In the genomic region with DNA sequence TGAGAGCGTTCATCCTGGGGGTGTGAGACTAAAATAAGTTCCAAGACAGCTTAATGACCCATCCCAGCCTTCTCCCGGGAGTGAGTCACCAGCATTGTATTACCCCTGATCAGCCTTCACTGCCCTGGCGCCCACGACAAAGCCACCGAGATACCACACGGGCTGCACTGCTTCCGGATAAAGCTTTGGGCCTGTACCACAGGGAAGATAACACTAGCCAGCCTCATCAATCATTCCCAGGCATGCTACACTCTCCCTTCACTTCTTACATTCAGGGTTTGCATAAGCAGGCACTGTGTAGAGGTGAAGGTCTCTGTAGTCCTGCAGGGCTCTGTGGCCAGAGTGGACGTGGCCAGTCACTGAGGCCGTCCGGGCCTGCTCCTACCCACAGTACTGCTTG, we compare ENCODE assay signal across 12 mouse cellular contexts. TPM values are rescaled to one million over a fixed set of nuclear protein-coding genes. Genes with fewer than 3 reads are reported as not detected.
DNase-seq lines count a peak whose midpoint lies in the region; ATAC-seq lines count a peak whose summit lies in the region.
"Had no signal": no experiment of that assay in that cellular context is flagged by ENCODE, and none has a peak within 500 bp of the region (broad histone marks: within the 10 kb centered on the region; RNA-seq: fewer than 3 reads in every experiment).

No protein-coding gene starts in this region.

- no peak overlapping the region for H3K4me3 ChIP-seq in kidney, embryonic 15.5 days (replicated peaks)
- no peak overlapping the region for H3K4me3 ChIP-seq in intestine, embryonic 16.5 days (ENCODE audit: low read length)
- H3K4me3 ChIP-seq in stomach, embryonic 15.5 days (replicated peaks): no peak overlapping the region
- H3K4me3 ChIP-seq: embryonic facial prominence, embryonic 15.5 days; lung, embryonic 15.5 days had no signal

- 35% methylated on average over 10 of the region's 10 CpGs for WGBS in kidney, embryonic 15.5 days
- WGBS in intestine, embryonic 16.5 days: 54% methylated on average over 10 of the region's 10 CpGs
- 34% methylated on average over 10 of the region's 10 CpGs for WGBS in stomach, embryonic 15.5 days

- ATAC-seq in kidney, embryonic 15.5 days (replicated peaks; ENCODE audit: low FRiP score): peak; percentile 87
- peak; percentile 41; the same call in 1 of the 2 replicates for ATAC-seq in intestine, embryonic 16.5 days
- ATAC-seq in stomach, embryonic 15.5 days (ENCODE audit: insufficient read depth, low FRiP score, low read depth): peak; percentile 40; the same call in 1 of the 2 replicates
- ATAC-seq: inflammation-experienced regulatory T-cells, adult 6 months had no signal

- H3K4me2 ChIP-seq in kidney, embryonic 15.5 days: no peak overlapping the region
- no peak overlapping the region for H3K4me2 ChIP-seq in intestine, embryonic 16.5 days (ENCODE audit: low read depth, low read length)
- H3K4me2 ChIP-seq in stomach, embryonic 15.5 days: no peak overlapping the region
- H3K4me2 ChIP-seq: embryonic facial prominence, embryonic 15.5 days; lung, embryonic 15.5 days had no signal

- no peaks in the 10 kb centered on the region for H3K36me3 ChIP-seq in kidney, embryonic 15.5 days
- H3K36me3 ChIP-seq in intestine, embryonic 16.5 days (ENCODE audit: control insufficient read depth, insufficient read depth, low read length): no peaks in the 10 kb centered on the region
- no peaks in the 10 kb centered on the region for H3K36me3 ChIP-seq in stomach, embryonic 15.5 days
- H3K36me3 ChIP-seq: embryonic facial prominence, embryonic 15.5 days; lung, embryonic 15.5 days had no signal

- no peak overlapping the region for H3K9ac ChIP-seq in kidney, embryonic 15.5 days
- no peak overlapping the region for H3K9ac ChIP-seq in intestine, embryonic 16.5 days (ENCODE audit: low read depth, low read length)
- no peak overlapping the region for H3K9ac ChIP-seq in stomach, embryonic 15.5 days
- H3K9ac ChIP-seq: embryonic facial prominence, embryonic 15.5 days; lung, embryonic 15.5 days had no signal

- H3K4me1 ChIP-seq in kidney, embryonic 15.5 days: peaks cover 15% of the 10 kb centered on the region; the same call in 1 of the 2 replicates
- no peaks in the 10 kb centered on the region for H3K4me1 ChIP-seq in intestine, embryonic 16.5 days (ENCODE audit: control insufficient read depth, insufficient read depth, low read length)
- no peaks in the 10 kb centered on the region for H3K4me1 ChIP-seq in stomach, embryonic 15.5 days
- H3K4me1 ChIP-seq: embryonic facial prominence, embryonic 15.5 days; lung, embryonic 15.5 days had no signal

- peak overlapping the region; percentile 72 for H3K27ac ChIP-seq in kidney, embryonic 15.5 days
- H3K27ac ChIP-seq in intestine, embryonic 16.5 days (ENCODE audit: low read length): no peak overlapping the region
- 0 out of 2 replicates have a peak overlapping the region, but pooled peaks have one; percentile 48 for H3K27ac ChIP-seq in stomach, embryonic 15.5 days
- H3K27ac ChIP-seq: embryonic facial prominence, embryonic 15.5 days; lung, embryonic 15.5 days had no signal

- H3K9me3 ChIP-seq in kidney, embryonic 15.5 days (replicated peaks): no peaks in the 10 kb centered on the region
- no peaks in the 10 kb centered on the region for H3K9me3 ChIP-seq in intestine, embryonic 16.5 days (ENCODE audit: control insufficient read depth, low read length)
- H3K9me3 ChIP-seq in stomach, embryonic 15.5 days: no peaks in the 10 kb centered on the region
- H3K9me3 ChIP-seq: embryonic facial prominence, embryonic 15.5 days; lung, embryonic 15.5 days had no signal

- no peak for DNase-seq in kidney, postnatal 36 days
- DNase-seq in adrenal gland, postnatal 10 days: peak; percentile 46
- DNase-seq in cerebellum, postnatal 25 days: no peak
- DNase-seq in thymus, postnatal 0 days (ENCODE audit: low spot score): no peak
- DNase-seq: cerebellum, adult 18-20 months; right cerebral cortex, postnatal 25 days had no signal

- no peaks in the 10 kb centered on the region for H3K27me3 ChIP-seq in kidney, embryonic 15.5 days
- H3K27me3 ChIP-seq in intestine, embryonic 16.5 days (replicated peaks; ENCODE audit: control insufficient read depth, insufficient read depth, low read length): no peaks in the 10 kb centered on the region
- H3K27me3 ChIP-seq in stomach, embryonic 15.5 days (replicated peaks): no peaks in the 10 kb centered on the region
- H3K27me3 ChIP-seq: embryonic facial prominence, embryonic 15.5 days; lung, embryonic 15.5 days had no signal

RNA-seq across cellular contexts. Expression of gene Tob1, which starts 21.7 kb away (rescaled TPM):
- polyA plus RNA-seq in kidney, embryonic 15.5 days (2015; fragmentation: Nextera tagmentation; extraction: Ambion mirVana): 36.6 and 40.8 TPM in 2 replicates
- total RNA-seq in adrenal gland, postnatal 10 days (2021): 100 to 1,000 TPM; 111 to 183 TPM
- 39.8 and 50.1 TPM in 2 replicates for polyA plus RNA-seq in intestine, embryonic 16.5 days (2015; fragmentation: Nextera tagmentation; extraction: Ambion mirVana)
- 54.8 and 65.2 TPM in 2 replicates for polyA plus RNA-seq in stomach, embryonic 15.5 days (2015; fragmentation: Nextera tagmentation; extraction: Ambion mirVana)
- polyA plus RNA-seq in thymus, postnatal 0 days (2015; fragmentation: Nextera tagmentation; extraction: Ambion mirVana): 21.6 and 23.9 TPM in 2 replicates

RNA-seq across cellular contexts. Expression of gene Wfikkn2, which starts 56.2 kb away (rescaled TPM):
- polyA plus RNA-seq in kidney, embryonic 15.5 days (2015; fragmentation: Nextera tagmentation; extraction: Ambion mirVana): 2.4 and 3.4 TPM in 2 replicates
- 1 to 10 TPM in 1 of 2 experiments, under 1 TPM in 1; 0.63 to 1.1 TPM for total RNA-seq in adrenal gland, postnatal 10 days (2021)
- 1.8 and 2.2 TPM in 2 replicates for polyA plus RNA-seq in intestine, embryonic 16.5 days (2015; fragmentation: Nextera tagmentation; extraction: Ambion mirVana)
- polyA plus RNA-seq in stomach, embryonic 15.5 days (2015; fragmentation: Nextera tagmentation; extraction: Ambion mirVana): 2.7 and 2.9 TPM in 2 replicates
- polyA plus RNA-seq in thymus, postnatal 0 days (2015; fragmentation: Nextera tagmentation; extraction: Ambion mirVana): 17.5 and 19.5 TPM in 2 replicates
